Mouse (Mus musculus) liver, adult 2 months (tissue): ENCODE measurements at regions not wholly inside any gene's neighbourhood (a gene's known extent, or its start where the extent isn't known, plus 50 kb on each side); places are given as distances from the start of the nearest gene placed in this dataset.

Experiments
- CTCF ChIP-seq: fragments of 200-500 bp; IDR thresholded peaks from 2 replicates; pipeline ENCODE4 v1.5.1; 2011; ENCODE audit warnings: low read depth, low read length, control low read depth
- POLR2A ChIP-seq: fragments of 200-500 bp; IDR thresholded peaks from 2 replicates; pipeline ENCODE4 v1.6.1; 2011; ENCODE audit warnings: low read length, control low read depth; ENCODE audit not compliant: insufficient read depth; ENCODE audit errors: extremely low read depth

- TF ChIP-seq POLR2A (no peak), CTCF (no peak)
These were observed 700.1 kb downstream of the Dad1 start for GRCm38 (mm10) chr14:53553771-53554170.
